Mouse (Mus musculus) heart, adult 8-10 months (tissue): ENCODE results near the gene Macf1. TPM values are rescaled to one million over a fixed set of nuclear protein-coding genes. Genes with fewer than 3 reads are reported as not detected.

Experiments
- DNase-seq: peaks from one replicate; pipeline ENCODE4 v3.0.0; 2022; ENCODE audit warnings: low spot score
- total RNA-seq, 4 experiments: library from RNA; stranded (reverse); gene quantifications; 2 replicates each; pipeline ENCODE4 v1.2.4; 2022

The Macf1 gene
- total RNA-seq, 4 experiments from 2014 or later = 223 to 243 (median 241) TPM

GRCm38 (mm10) chr4:123447251-123447650, 236.9 kb downstream of the Macf1 start:
- DNase-seq = peak; percentile 53

- DNase-seq = no peak
These were observed 237.4 kb downstream of the Macf1 start for GRCm38 (mm10) chr4:123446754-123447153.

- peak; percentile 67 for DNase-seq
These were observed 237.9 kb downstream of the Macf1 start for GRCm38 (mm10) chr4:123446221-123446620.

- DNase-seq = peak; percentile 87
These were observed 245.7 kb downstream of the Macf1 start for GRCm38 (mm10) chr4:123438414-123438813.

GRCm38 (mm10) chr4:123433171-123433570, 251.0 kb downstream of the Macf1 start:
- no peak for DNase-seq

- no peak for DNase-seq
These were observed 252.2 kb downstream of the Macf1 start for GRCm38 (mm10) chr4:123431936-123432335.

GRCm38 (mm10) chr4:123427900-123428684, 256.1 kb downstream of the Macf1 start:
- DNase-seq = no peak

- peak; percentile 71 for DNase-seq
These were observed 256.8 kb downstream of the Macf1 start for GRCm38 (mm10) chr4:123427271-123427899.

- DNase-seq = no peak
These were observed 257.6 kb downstream of the Macf1 start for GRCm38 (mm10) chr4:123426429-123427080.

GRCm38 (mm10) chr4:123425672-123426272, 258.4 kb downstream of the Macf1 start:
- peak; percentile 70 for DNase-seq

GRCm38 (mm10) chr4:123424050-123424449, 260.1 kb downstream of the Macf1 start:
- DNase-seq = no peak

- peak; percentile 76 for DNase-seq
These were observed 261.3 kb downstream of the Macf1 start for GRCm38 (mm10) chr4:123422828-123423227.

GRCm38 (mm10) chr4:123418032-123418431, 266.1 kb downstream of the Macf1 start:
- DNase-seq = no peak

GRCm38 (mm10) chr4:123417478-123417877, 266.7 kb downstream of the Macf1 start:
- DNase-seq = no peak

GRCm38 (mm10) chr4:123416829-123417228, 267.3 kb downstream of the Macf1 start:
- no peak for DNase-seq

GRCm38 (mm10) chr4:123415566-123415965, 268.6 kb downstream of the Macf1 start:
- DNase-seq = no peak

- no peak for DNase-seq
These were observed 270.3 kb downstream of the Macf1 start for GRCm38 (mm10) chr4:123413876-123414275.

GRCm38 (mm10) chr4:123412981-123413380, 271.2 kb downstream of the Macf1 start:
- DNase-seq = no peak

GRCm38 (mm10) chr4:123412528-123412878, 271.7 kb downstream of the Macf1 start:
- no peak for DNase-seq

- DNase-seq = peak; percentile 90
These were observed 272.2 kb downstream of the Macf1 start for GRCm38 (mm10) chr4:123411732-123412527.

- DNase-seq = peak; percentile 78
These were observed 273.0 kb downstream of the Macf1 start for GRCm38 (mm10) chr4:123411006-123411731.
